Mouse (Mus musculus): ENCODE measurements around the gene Cnnm2.

GRCm38 (mm10) chr19:46846459-46846858 is 85.1 kb downstream of the Cnnm2 start:
- no peak for TF ChIP-seq CTCF (IDR thresholded peaks at IDR 0.05; ENCODE audit: low read depth, low read length)
- no peak for TF ChIP-seq POLR2A (IDR thresholded peaks at IDR 0.05; ENCODE audit: extremely low read depth, insufficient read depth, low read length)
